ENCODE assay signal across 8 mouse cellular contexts in genomic region chr12:54696242-54697002, GRCm38 (mm10). TPM values are rescaled to one million over a fixed set of nuclear protein-coding genes. Genes with fewer than 3 reads are reported as not detected.
DNase-seq lines count a peak whose midpoint lies in the region; ATAC-seq and TF ChIP-seq lines count a peak whose summit lies in the region.

No protein-coding gene starts in this region.

- H3K4me2 ChIP-seq in hindbrain, postnatal 0 days (ENCODE audit: low read depth, low read length) = peak overlapping the region; percentile 70

- WGBS in hindbrain, postnatal 0 days = under 1% methylated on average over 32 of the region's 32 CpGs

- peak overlapping the region; percentile 76; the same call in 1 of the 2 replicates for H3K9ac ChIP-seq in hindbrain, postnatal 0 days (replicated peaks; ENCODE audit: low read length)

- intact Hi-C loops in left cerebral cortex, adult 2 months (cut with DNase I) = loop anchor here (5.0 kb wide), 1 partner anchor 311 kb away; no protein-coding TSS in a partner anchor

- H3K4me1 ChIP-seq in hindbrain, postnatal 0 days (ENCODE audit: insufficient read depth, low read length) = no peaks in the 10 kb centered on the region; the same call in 1 of the 2 replicates

- DNase-seq in WW6 (ENCODE audit: low read depth, low spot score) = peak; percentile 85
- DNase-seq in cerebellum, postnatal 4 days (ENCODE audit: low spot score in 2 of 2) = peak; percentile 75 to 93
- peak; percentile 95 for DNase-seq in gastrocnemius, adult 18-20 months (ENCODE audit: low spot score)
- DNase-seq in hindbrain, postnatal 0 days (ENCODE audit: low spot score) = peak; percentile 98
- peak; percentile 88 to 90 for DNase-seq in left cerebral cortex, adult 2 months (ENCODE audit: extremely low spot score in 1 of 2, low spot score in 2 of 2)
- DNase-seq in right cerebral cortex, adult 2 months (ENCODE audit: low spot score in 2 of 2) = peak; percentile 88 to 93
- DNase-seq in urinary bladder, postnatal 14 days (ENCODE audit: low spot score) = peak; percentile 95

- H3K36me3 ChIP-seq in hindbrain, postnatal 0 days (ENCODE audit: insufficient read depth, low read length) = 0 out of 2 replicates have a peak, but pooled peaks cover 4% of the 10 kb centered on the region

- no peaks in the 10 kb centered on the region for H3K27me3 ChIP-seq in hindbrain, postnatal 0 days (ENCODE audit: insufficient read depth, low read length)

- peak overlapping the region; percentile 98 for H3K27ac ChIP-seq in hindbrain, postnatal 0 days
- peak overlapping the region; percentile 98 for H3K27ac ChIP-seq in left cerebral cortex, adult 2 months

- no peaks in the 10 kb centered on the region for H3K9me3 ChIP-seq in hindbrain, postnatal 0 days (ENCODE audit: low read length)

- ATAC-seq in hindbrain, postnatal 0 days = peak; percentile 92
- ATAC-seq in megakaryocyte, adult 5-6 weeks (ENCODE audit: poor library complexity, severe bottlenecking) = peak; percentile 80

- peak overlapping the region; percentile 77 for H3K4me3 ChIP-seq in hindbrain, postnatal 0 days (ENCODE audit: low read length)
- peak overlapping the region; percentile 98 for H3K4me3 ChIP-seq in left cerebral cortex, adult 2 months

- no peak for TF ChIP-seq CTCF in hindbrain, postnatal 0 days (IDR thresholded peaks at IDR 0.05; ENCODE audit: low read depth)
- no peak for TF ChIP-seq CTCF in left cerebral cortex, adult 2 months (IDR thresholded peaks at IDR 0.05)

RNA-seq across cellular contexts. Expression of gene Eapp, which starts 0.7 kb away (rescaled TPM):
- 10 to 100 TPM; 17.1 to 18.5 TPM for total RNA-seq in gastrocnemius, adult 18-20 months (2021)
- 18.0 and 19.0 TPM in 2 replicates for total RNA-seq in hindbrain, postnatal 0 days (2014; rRNA removed)
- polyA plus RNA-seq in hindbrain, postnatal 0 days (2015; fragmentation: Nextera tagmentation; extraction: Ambion mirVana) = 95.3 and 96.2 TPM in 2 replicates
- 10 to 100 TPM; 37.7 to 42.4 TPM for total RNA-seq in left cerebral cortex, adult 2 months (2021)
- total RNA-seq in megakaryocyte, adult 5-6 weeks (2015) = 48.6 and 68.4 TPM in 2 replicates
- 71.0 and 86.9 TPM in 2 replicates for total RNA-seq in megakaryocyte, adult 5-6 weeks (2017)

RNA-seq across cellular contexts. Expression of gene Sptssa, which starts 40.0 kb away (rescaled TPM):
- 10 to 100 TPM; 15.8 TPM for total RNA-seq in gastrocnemius, adult 18-20 months (2021)
- 51.9 and 66.0 TPM in 2 replicates for total RNA-seq in hindbrain, postnatal 0 days (2014; rRNA removed)
- polyA plus RNA-seq in hindbrain, postnatal 0 days (2015; fragmentation: Nextera tagmentation; extraction: Ambion mirVana) = 222 and 227 TPM in 2 replicates
- 10 to 100 TPM; 20.8 to 23.3 TPM for total RNA-seq in left cerebral cortex, adult 2 months (2021)
- 200 and 220 TPM in 2 replicates for total RNA-seq in megakaryocyte, adult 5-6 weeks (2015)
- total RNA-seq in megakaryocyte, adult 5-6 weeks (2017) = 141 and 153 TPM in 2 replicates

Comparison
In these comparisons a context has a peak if more than half of its experiments do, and no peak if none do; other contexts are left out.
1. Peak in every context shown above with its lines: DNase-seq, ATAC-seq, H3K4me3 ChIP-seq and H3K27ac ChIP-seq.